Mouse (Mus musculus) G1E (cell line): Measurements from ENCODE around the gene Gm5678.

ENCODE experiments used
- CTCF ChIP-seq: IDR thresholded peaks from 2 replicates; pipeline ENCODE4 v1.5.1; 2012; ENCODE audit warnings: low read depth, low read length, inconsistent platforms, mixed read lengths
- GATA1 ChIP-seq: IDR thresholded peaks from 2 replicates; pipeline ENCODE4 v1.6.1; 2012; ENCODE audit warnings: borderline replicate concordance, low read length, inconsistent platforms, mixed read lengths
- POLR2AphosphoS5 ChIP-seq: IDR thresholded peaks from 2 replicates; pipeline ENCODE4 v1.6.1; 2012; ENCODE audit warnings: low read depth, low read length, inconsistent platforms; ENCODE audit not compliant: insufficient replicate concordance

DNA sequence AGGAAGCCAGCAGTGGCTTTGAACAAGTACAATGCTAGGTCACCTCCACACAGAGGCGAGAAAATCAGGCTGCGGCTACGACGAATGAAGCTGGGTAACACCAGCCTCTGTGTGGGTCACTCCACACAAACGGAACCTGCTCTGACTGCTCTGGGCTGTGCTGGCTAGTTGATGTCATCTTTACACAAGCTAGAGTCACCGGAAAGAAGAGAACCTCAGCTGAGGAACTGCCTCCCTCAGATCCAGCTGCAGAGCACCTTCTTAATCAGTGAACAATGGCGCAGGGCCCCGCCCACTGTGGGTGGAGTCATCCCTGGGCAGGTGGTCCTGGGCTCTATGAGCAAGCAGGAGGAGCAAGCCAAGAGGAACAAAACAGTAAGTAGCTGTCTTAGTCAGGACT is 41.5 kb upstream of the Gm5678 start:
- TF ChIP-seq CTCF, result no peak
- no peak for TF ChIP-seq POLR2AphosphoS5
- no peak for TF ChIP-seq GATA1
